Mouse (Mus musculus): ENCODE data around the gene Mertk.

The Mertk gene

GRCm38 (mm10) chr2:128722106-128722710, 23.5 kb downstream of the Mertk start:
- in situ Hi-C loops (cut with MboI) = no loop called here

- in situ Hi-C loops (cut with MboI) = no loop called here
These were observed 27.3 kb downstream of the Mertk start for GRCm38 (mm10) chr2:128726067-128726466.

- in situ Hi-C loops (cut with MboI) = no loop called here
These were observed 27.9 kb downstream of the Mertk start for GRCm38 (mm10) chr2:128726626-128727025.

- in situ Hi-C loops (cut with MboI) = no loop called here
These were observed 28.8 kb downstream of the Mertk start for GRCm38 (mm10) chr2:128727552-128727951.

- in situ Hi-C loops (cut with MboI) = no loop called here
These were observed 29.3 kb downstream of the Mertk start for GRCm38 (mm10) chr2:128728066-128728465.

GRCm38 (mm10) chr2:128729141-128729540, 30.4 kb downstream of the Mertk start:
- in situ Hi-C loops (cut with MboI) = no loop called here

GRCm38 (mm10) chr2:128731514-128731913, 32.8 kb downstream of the Mertk start:
- in situ Hi-C loops (cut with MboI) = no loop called here

GRCm38 (mm10) chr2:128731951-128732350, 33.2 kb downstream of the Mertk start:
- in situ Hi-C loops (cut with MboI) = no loop called here

GRCm38 (mm10) chr2:128735089-128735488, 36.3 kb downstream of the Mertk start:
- in situ Hi-C loops (cut with MboI) = no loop called here

- in situ Hi-C loops (cut with MboI) = no loop called here
These were observed 38.3 kb downstream of the Mertk start for GRCm38 (mm10) chr2:128737051-128737450.

GRCm38 (mm10) chr2:128737796-128738195, 39.0 kb downstream of the Mertk start:
- in situ Hi-C loops (cut with MboI) = no loop called here

GRCm38 (mm10) chr2:128738725-128739258, 40.0 kb downstream of the Mertk start:
- in situ Hi-C loops (cut with MboI) = no loop called here

- in situ Hi-C loops (cut with MboI) = no loop called here
These were observed 47.3 kb downstream of the Mertk start for GRCm38 (mm10) chr2:128745879-128746620.

- in situ Hi-C loops (cut with MboI) = no loop called here
These were observed 47.9 kb downstream of the Mertk start for GRCm38 (mm10) chr2:128746621-128747151.

- in situ Hi-C loops (cut with MboI) = no loop called here
These were observed 48.8 kb downstream of the Mertk start for GRCm38 (mm10) chr2:128747433-128748028.

- in situ Hi-C loops (cut with MboI) = no loop called here
These were observed 49.4 kb downstream of the Mertk start for GRCm38 (mm10) chr2:128748171-128748570.

GRCm38 (mm10) chr2:128751030-128751429, 52.3 kb downstream of the Mertk start:
- in situ Hi-C loops (cut with MboI) = no loop called here

- in situ Hi-C loops (cut with MboI) = no loop called here
These were observed 54.6 kb downstream of the Mertk start for GRCm38 (mm10) chr2:128753295-128753873.

GRCm38 (mm10) chr2:128755149-128755691, 56.5 kb downstream of the Mertk start:
- in situ Hi-C loops (cut with MboI) = no loop called here

- in situ Hi-C loops (cut with MboI) = no loop called here
These were observed 60.1 kb downstream of the Mertk start for GRCm38 (mm10) chr2:128758724-128759340.

GRCm38 (mm10) chr2:128762008-128762407, 63.3 kb downstream of the Mertk start:
- in situ Hi-C loops (cut with MboI) = no loop called here
